Mouse (Mus musculus): Measurements from ENCODE around the gene Itpr2. TPM values are rescaled to one million over a fixed set of nuclear protein-coding genes. Genes with fewer than 3 reads are reported as not detected.

The Itpr2 gene
- 3.3 TPM for polyA plus RNA-seq (2014; fragmentation: Illumina TruSeq; extraction: RNeasy Lipid Tissue Mini Kit (QIAGEN cat#74804); ENCODE audit: low replicate concordance)

GRCm38 (mm10) chr6:146501866-146502804, at the start of gene Itpr2:
TSS of gene Itpr2 (minus strand) at chr6:146502223.

Other genes with a start within 250 kb of the Itpr2 start
- 170 TPM for gene Fgfr1op2, start 75.0 kb upstream of the Itpr2 start, polyA plus RNA-seq (2014; fragmentation: Illumina TruSeq; extraction: RNeasy Lipid Tissue Mini Kit (QIAGEN cat#74804); ENCODE audit: low replicate concordance)
- gene Ints13, start 75.6 kb upstream of the Itpr2 start, polyA plus RNA-seq (2014; fragmentation: Illumina TruSeq; extraction: RNeasy Lipid Tissue Mini Kit (QIAGEN cat#74804); ENCODE audit: low replicate concordance), result 80.4 TPM
- gene Med21, start 140.3 kb upstream of the Itpr2 start, polyA plus RNA-seq (2014; fragmentation: Illumina TruSeq; extraction: RNeasy Lipid Tissue Mini Kit (QIAGEN cat#74804); ENCODE audit: low replicate concordance), result 139 TPM
- gene Tm7sf3, start 140.6 kb upstream of the Itpr2 start, polyA plus RNA-seq (2014; fragmentation: Illumina TruSeq; extraction: RNeasy Lipid Tissue Mini Kit (QIAGEN cat#74804); ENCODE audit: low replicate concordance), result 36.3 TPM
- 14.0 TPM for gene Stk38l, start 222.8 kb upstream of the Itpr2 start, polyA plus RNA-seq (2014; fragmentation: Illumina TruSeq; extraction: RNeasy Lipid Tissue Mini Kit (QIAGEN cat#74804); ENCODE audit: low replicate concordance)